Mouse (Mus musculus): Measurements from ENCODE around the gene Cd7.
"Not testable (repeated sequence)": the region's sequence is repeated elsewhere in the genome, so short reads cannot be mapped to it uniquely, and the experiment has no call there.

Cd7 gene

DNA sequence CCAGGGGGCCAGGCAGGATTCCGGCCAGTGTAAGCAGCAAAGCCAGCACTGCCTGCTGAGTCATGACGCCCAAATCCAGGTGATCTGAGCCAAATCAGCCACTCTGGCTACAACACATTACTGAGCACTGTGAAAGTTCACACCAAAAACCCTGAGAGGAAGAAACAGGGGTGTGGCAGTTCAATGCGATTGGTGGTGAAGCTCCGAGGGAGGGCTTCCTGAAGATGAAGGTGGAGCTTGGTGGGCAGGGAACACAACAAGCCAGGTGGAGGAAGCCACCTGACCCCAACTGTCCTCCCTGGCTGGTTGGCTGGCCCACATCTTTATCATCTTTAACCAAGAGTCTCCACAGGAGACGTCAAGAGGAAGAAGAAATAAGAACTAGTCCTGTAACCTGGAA lies at the start of gene Cd7:
Gene Cd7 (minus strand): TSS at position 117 of the 400 bp plus-strand sequence.
- DNase-seq (ENCODE audit: low read depth) = no peak

DNA sequence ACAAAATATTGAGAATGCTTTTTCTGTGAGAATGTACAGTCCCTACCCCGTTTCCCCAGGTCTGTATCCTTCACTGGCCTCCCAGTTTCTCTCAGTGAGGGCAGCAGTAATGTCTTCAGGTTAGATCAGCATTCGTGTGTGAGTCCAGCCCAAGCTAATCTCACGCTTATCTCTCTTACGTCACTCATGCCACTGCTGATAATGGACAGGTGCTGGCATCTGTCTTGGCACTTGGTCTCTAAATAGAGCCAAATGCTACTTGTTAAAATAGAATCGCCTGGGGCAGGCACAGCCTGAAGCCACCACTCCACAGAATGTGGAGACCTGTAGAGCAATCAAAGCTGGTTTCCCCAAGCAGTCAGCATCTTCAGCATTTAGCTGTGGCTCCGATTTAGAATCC lies 49.8 kb upstream of the Cd7 start:
- no peak for DNase-seq (ENCODE audit: low read depth)

DNA sequence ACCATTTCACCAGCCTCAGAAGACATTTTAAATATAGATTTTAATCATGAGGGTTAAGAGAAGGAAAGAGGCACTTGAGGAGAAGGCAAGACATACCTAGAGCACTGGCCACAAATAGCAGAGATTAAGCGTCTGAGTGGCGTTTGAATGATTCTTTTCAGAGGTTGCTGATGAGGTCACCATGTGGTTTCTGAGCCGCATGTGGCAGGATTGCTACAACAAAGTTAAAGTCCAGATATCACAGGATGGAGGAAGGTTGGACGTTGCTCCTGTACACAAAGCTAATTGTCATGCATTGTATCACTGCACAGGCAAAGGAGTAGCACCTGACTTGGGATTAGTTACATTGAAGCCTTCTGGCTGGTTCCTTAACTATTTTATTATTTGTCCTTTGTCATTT lies 47.1 kb upstream of the Cd7 start:
- peak; percentile 34 for DNase-seq (ENCODE audit: low read depth)

DNA sequence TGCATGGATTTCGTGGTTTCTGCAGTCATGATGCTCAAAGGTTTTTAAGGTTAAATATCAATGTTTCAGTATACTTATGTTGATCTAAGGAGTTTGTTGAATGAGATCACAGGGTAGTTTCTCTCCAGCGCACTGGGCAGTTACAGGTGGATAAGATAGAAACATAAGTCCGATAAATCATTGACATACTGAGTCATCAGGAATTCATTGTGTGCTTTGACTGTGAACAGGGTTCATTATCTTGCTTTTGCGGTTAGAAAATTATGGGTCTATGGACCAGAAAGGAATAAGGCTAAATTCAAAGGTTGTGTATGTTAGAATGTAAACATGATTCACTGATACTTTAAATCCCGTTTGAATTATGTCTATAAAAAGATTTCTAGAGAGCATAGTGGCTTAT lies 46.0 kb upstream of the Cd7 start:
- DNase-seq (ENCODE audit: low read depth) = no peak

DNA sequence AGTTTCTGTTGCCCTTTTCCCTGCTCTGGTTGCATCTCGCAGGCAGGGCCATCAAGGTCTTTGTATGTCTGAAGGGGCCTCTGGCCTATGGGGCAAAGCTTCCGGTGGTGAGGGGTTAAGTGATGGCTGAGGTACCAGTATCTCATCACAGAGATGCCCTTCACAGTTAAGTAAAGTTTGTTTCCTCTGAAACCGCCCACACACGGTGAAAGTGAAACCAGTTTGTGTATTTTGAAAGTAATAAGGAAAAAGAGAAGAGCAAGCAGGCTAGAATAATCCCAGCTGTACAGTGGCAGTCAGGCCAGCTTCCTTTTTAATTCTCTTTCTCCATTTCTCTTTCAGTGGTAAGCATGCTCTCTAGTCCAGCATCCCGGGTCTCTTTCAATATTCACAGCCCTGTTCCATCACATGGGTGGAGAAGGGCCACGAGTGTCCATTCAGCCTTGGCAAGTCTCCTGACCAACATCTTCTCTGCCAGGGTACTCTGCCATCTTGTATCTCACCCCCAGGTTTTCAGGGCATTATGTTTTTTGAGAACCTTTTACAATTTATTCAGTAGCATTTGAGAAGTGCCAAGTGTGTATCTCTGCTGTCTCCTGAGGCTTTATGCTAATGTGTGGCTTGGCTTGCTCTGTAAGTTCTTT lies 43.8 kb upstream of the Cd7 start:
- peak; percentile 56 for DNase-seq (ENCODE audit: low read depth)

DNA sequence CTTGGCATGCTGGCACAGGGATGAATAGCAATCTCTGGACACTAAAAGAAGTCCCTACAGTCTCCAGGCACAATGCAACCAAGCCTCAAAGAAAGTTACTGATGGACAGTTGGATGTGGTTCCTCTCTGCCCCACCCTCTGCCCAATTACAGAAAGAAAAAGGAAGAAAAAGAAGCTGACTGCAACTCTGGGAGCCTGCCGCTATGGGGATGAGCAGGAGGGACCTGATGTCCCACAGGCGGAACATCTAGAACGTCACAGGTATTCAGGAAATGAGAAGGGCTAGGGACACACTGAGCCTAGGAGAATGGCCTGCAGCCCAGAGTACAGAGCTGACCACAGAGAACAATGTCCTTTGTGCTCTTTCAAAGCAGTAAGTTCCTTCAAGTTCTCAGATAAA lies 43.0 kb upstream of the Cd7 start:
- no peak for DNase-seq (ENCODE audit: low read depth)

DNA sequence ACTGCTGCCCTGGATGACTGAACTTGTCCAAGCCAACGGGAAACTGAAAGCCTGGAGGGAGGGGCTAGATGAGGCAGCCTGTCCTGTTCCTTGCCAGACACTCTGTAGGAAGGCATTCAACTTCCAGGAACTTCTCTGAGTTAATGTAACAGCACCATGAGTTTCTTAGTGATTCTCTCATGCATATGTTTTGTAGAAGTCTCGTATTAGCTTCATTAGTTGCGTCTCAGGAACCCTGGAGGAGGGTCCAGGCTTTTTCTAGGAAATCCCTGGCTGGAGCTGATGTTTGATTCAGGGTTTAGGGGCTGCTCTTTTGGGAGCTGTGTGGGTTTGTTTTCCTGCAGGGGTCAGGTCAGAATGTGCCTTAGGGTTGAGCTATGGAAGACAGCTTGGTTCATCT lies 41.9 kb upstream of the Cd7 start, which contains the start of gene Sectm1a:
Gene Sectm1a (minus strand): TSS at position 101 of the 400 bp plus-strand sequence.
- no peak for DNase-seq (ENCODE audit: low read depth)

DNA sequence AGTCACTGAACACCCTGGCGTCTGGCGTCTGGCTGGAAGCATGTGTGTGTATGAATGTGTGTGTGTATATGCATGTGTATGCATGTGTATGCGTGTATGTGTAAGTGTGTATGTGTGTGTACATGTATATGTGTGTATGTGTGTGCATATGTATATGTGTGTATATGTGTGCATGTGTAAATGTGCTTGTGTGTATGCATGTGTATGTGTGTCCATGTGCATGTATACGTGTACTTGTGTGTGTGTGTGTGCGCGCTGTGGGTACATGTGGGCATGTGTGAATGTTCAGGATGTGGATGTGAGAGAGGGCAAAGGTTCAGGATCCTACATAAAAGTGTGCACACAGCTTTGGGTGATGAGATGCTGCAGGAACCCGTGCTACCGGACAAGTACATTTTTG lies 41.1 kb upstream of the Cd7 start:
- DNase-seq (ENCODE audit: low read depth) = no peak

DNA sequence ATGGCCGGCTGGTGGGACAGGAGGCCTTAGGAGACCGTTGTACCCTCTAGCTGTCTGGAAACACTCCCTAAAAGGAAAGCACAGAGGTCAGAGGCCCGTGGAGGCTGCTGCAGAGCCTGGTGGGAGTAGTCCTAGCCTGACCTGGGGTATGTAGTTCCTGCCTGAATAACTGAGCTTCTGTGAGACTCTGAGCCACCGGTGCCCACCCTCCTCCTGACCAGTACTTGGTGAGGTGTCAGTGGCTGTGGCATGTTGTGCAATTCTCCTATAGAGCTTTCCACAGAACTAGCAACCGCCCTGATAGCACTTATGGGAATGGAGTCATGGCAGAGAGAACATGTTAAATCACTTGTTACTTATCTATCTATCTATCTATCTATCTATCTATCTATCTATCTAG lies 36.4 kb upstream of the Cd7 start:
- no peak for DNase-seq (ENCODE audit: low read depth)

DNA sequence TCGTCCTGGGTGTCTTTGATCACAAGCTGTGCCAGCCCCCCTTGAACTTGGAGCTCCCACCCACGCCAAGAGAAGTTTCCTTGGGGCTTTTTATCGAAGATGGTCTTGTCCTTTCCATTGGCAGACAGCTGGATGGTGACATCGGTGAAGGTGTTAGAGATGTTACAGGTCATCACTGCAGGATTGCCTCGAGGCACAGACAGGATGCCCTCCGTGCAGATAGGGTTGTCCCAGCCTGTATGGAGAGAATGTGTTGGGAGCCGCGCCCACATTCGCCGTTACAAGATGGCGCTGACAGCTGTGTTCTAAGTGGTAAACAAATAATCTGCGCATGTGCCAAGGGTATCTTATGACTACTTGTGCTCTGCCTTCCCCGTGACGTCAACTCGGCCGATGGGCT lies 30.4 kb upstream of the Cd7 start:
- not testable (repeated sequence) for DNase-seq (ENCODE audit: low read depth)

DNA sequence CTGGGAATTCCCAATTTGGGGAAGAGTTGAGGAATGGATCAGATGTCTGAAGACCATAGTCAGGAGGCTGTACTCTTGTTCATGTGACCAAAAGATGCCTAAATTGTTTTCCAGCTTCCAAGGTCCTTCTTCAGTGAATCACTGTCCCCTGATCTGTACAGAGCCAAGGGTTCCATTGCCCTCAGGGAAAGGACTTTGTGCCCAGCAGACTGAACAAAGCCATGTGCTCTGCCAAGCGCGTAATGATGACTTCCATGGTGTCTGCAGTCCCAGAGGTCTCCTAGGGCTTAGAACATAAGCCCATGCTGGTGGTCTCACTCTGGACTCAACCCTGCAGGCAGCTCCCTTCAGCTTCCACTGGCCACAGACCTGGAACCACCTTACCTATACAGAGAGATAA lies 28.7 kb upstream of the Cd7 start:
- no peak for DNase-seq (ENCODE audit: low read depth)

DNA sequence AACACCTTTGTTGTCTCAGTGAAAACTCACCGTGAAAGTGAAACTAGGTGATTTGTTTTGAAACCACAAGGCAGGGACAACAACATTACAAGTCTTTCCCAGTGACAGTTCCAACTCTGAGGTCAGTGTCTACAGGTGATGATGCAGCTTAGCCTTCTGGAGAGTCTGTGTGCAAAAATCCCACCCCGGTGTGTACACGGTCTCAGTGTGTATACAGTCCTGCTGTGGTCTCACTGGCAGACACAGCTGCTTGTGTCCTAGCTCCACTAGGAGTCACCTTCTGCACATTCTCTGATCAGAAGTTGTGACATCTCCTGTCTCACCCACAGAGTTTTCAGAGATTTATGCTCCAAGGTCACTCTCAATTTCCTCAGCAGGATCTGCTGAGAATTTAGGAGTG lies 25.0 kb upstream of the Cd7 start:
- DNase-seq (ENCODE audit: low read depth) = peak; percentile 54

DNA sequence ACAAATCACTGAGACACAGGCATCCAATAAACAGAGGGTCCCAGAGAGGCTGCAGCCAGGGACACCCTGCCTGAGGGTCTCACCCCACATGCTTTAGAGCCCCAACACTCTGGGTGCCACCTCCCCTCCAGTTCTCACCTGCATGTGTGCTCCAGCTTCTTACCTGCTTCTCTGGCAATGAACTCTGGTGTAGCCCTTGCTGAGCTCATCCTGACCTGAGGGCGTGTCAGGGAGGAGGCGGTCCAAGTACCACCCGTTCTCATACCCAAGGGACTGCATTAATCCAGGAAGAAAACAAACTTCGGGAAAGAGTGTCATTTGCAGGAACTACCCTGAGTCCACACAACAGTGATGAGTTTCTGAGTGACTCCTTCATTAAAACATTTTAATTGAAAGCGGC lies 24.2 kb upstream of the Cd7 start, which contains the start of gene Sectm1b:
Gene Sectm1b (minus strand): TSS at position 191 of the 400 bp plus-strand sequence.
- DNase-seq (ENCODE audit: low read depth) = no peak

DNA sequence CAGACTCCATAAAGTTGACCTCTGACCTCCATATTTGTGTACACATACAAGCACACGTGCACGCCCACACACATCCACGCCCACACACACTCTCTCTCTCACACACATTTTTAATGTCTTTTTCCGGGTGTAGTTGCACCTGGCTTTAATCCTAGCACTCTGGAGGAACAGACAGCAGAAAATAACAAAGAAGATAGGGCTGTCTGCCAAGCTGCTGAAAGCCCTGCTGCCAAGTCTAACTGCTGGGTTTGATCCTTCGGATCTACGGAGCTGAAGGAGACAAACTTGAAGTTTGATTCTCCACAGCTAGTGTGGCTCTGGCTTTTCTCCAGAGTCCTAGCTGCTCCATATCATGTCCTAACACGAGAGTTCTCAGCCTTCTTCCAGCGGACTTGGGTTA lies 22.4 kb upstream of the Cd7 start:
- no peak for DNase-seq (ENCODE audit: low read depth)

DNA sequence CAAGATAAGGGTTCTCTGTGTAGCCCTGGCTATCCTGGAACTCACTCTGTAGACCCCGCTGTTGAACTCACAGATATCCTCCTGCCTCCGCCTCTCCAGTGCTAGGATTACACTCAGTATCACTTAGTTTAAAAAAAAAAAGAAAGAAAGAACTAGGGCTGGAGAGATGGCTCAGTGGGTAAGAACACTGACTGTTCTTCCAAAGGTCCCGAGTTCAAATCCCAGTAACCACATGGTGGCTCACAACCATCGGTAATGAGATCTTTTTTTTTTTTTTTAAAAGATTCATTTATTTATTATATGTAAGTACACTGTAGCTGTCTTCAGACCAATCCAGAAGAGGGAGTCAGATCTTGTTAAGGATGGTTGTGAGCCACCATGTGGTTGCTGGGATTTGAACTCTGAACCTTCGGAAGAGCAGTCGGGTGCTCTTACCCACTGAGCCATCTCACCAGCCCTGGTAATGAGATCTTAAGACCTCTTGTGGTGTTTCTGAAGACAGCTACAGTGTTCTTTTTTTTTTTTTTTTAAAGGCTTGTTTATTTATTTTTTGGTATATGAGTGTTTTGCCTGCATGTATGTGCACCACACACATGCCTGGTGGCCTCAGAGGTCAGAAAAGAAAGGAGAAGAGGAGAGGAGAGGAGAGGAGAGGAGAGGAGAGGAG lies 21.3 kb upstream of the Cd7 start:
- not testable (repeated sequence) for DNase-seq (ENCODE audit: low read depth)

DNA sequence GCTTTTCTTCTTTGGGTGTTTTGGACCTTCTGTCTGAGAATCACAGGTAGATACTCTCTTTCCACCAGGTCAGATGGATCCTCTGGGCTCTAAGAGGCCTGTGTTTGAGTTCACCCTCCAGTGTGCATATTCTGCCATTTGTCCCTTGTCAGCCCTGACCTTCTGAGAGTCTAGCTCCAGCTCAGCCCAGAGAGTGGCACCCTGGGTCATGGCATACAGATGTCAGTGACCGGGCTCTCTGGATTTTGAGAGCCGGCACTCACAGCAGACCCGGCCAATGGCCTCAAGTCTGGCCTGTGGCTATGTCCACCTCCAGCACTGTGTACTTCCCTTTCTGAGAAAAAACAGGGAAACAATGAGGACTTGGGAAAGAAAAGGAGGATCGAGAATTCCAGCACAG lies 20.3 kb upstream of the Cd7 start:
- DNase-seq (ENCODE audit: low read depth) = no peak

DNA sequence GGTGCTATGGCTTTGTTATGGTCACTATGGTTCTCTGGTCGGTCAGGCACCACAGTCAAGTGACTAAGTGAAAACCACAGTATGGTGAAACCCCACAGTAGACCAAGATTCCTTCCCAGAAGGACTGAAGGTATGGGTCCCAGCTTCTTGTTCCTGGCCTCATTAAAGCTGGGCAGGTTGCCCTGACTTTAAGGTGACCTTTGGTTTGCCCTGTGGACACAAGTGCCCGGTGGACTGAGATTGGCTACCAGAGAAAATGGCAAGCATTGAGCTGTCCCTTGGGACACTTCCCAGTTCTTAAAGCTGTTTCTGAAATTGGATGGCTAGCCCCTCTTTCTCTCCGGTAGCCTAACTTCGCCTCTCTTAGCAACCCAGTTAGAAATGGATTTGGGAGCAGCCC lies 19.7 kb upstream of the Cd7 start:
- DNase-seq (ENCODE audit: low read depth) = no peak

DNA sequence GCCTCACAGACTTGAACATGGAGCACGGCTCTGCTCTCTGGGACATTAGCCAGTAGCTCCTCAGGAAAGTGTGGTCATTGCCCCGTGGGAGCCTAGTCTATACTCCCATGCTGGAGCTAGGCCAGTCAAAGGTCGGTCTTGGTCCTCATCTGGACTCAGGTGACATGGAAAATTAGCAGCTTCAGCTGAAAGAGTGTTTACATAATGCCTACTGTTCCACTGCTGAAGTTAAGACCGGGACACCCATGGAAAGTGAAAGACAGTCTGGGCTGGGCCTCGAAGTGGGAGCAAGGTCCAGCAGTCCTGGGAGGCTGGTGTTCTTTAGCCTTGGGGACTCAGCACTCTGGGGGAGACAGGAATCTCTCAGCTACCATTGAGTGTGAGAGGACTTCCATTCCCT lies 18.9 kb upstream of the Cd7 start:
- DNase-seq (ENCODE audit: low read depth) = no peak

DNA sequence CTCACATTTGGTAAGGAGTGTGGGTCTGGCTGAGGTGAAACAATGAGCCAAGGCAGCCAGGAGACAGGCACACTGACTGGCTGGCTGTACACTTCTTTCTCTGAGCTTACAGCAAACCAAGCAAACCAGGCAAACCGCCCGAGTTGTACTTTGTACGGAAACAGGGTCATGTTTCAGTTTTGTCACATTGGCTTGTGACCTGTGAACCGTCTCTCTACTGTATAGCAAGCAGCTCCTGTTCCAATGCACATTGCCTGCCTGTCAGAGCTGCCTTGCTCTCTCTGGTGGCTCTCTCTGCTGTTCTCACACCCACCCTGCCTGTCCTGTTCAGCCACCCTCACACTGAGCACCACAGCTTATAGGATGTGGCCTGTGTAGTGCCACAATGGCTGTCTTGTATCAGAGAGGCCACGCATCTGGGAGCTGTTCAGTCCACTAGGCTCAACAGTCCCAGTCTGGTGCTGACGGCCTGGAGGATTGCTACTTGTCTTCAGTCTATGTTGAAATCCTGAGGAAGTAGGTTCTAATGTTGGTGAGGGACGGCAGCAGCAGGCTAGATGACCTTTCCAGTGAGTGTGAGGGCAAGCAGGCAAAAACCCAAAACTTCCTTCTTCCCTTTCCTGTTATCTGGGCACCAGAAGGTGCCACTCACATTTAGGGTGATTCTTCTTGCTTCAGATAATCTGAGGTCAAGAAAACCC lies 17.5 kb upstream of the Cd7 start:
- peak; percentile 50 for DNase-seq (ENCODE audit: low read depth)

DNA sequence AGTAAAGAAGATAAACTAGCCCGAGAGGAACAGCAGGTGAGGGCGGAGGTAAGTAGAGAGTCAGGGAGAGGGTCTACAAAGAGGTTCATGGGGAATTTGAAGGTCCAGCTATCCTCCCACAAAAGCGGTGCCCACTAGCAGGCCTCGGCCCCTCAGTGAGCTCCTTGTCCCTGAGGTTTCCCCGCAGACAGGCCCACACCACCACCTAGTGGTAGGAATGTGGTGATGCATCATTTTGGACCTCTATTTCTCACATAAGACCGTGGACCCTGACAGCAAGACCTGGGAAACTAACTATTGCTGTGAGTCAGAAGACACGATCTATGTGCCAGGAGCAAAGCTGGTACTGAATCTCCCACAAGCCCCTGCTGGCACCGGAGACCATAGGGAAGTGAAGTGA lies 14.3 kb upstream of the Cd7 start:
- DNase-seq (ENCODE audit: low read depth) = peak; percentile 81

DNA sequence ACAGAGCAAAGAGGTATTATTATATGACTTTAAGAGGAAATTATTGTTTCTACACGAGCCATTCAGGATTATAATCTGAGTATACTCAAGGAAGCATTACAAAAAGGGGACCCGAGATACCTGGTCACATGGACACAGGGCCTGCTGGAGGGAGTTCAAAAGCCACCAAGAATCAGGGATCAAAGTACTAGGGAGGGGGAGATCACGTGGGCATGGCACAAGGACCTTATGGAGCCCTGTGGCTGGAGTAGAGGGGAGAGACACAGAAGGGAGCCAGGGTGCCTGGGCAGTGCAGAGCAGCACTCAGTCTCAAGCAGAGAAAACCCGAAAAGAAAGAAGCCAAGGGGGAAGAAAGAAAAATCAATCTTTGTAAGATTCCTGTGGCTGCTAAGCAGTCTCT lies 13.2 kb upstream of the Cd7 start:
- no peak for DNase-seq (ENCODE audit: low read depth)

DNA sequence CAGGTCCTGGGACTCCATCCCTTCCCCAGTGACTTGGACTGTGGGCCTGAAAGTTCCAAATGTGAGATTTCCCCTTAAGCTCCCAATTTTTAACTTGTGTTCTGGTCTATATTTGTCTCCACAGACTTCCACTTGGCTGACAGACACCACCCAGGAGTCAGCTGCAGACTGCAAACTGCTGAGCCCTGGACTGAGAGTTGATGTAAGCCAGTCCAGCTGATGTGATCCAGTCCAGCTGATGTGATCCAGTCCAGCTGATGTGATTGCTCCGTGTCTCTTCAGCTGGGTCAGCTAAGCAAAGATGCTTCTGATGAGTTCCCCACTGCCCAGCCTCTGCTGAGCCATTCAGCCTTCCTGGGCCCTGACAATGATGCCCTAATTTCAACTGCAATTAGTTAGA lies 12.6 kb upstream of the Cd7 start:
- DNase-seq (ENCODE audit: low read depth) = no peak

DNA sequence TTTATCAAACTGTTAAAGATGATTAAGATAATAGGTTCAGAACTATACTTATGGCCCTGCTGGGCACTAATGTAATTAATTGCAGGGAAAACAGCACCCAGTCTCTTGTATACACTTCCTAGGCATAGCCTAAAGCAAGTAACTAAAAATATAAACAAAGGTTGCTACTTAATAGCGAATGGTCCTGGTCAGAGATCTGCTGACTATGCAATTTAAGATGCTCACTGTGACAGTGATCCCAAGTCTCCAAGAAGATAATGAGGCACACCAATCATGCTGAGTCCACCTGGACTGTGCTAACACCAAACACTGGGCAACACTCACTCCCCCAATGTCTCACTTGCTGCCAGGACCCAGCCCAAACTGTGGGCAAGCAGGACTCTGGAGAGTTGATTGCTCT lies 10.6 kb upstream of the Cd7 start:
- DNase-seq (ENCODE audit: low read depth) = no peak

All from 416B (cell line).